Mouse (Mus musculus) forebrain, embryonic 11.5 days (tissue): ENCODE data around the gene Cct2. TPM values are rescaled to one million over a fixed set of nuclear protein-coding genes. Genes with fewer than 3 reads are reported as not detected.
"Not testable (repeated sequence)": the region's sequence is repeated elsewhere in the genome, so short reads cannot be mapped to it uniquely, and the experiment has no call there.

Source experiments
- ATAC-seq: fragments of 200-750 bp; cut with Nextera tagmentation; replicated peaks from 2 replicates; pipeline ENCODE4 v1.8.0; 2017; ENCODE audit warnings: moderate TSS enrichment; ENCODE audit not compliant: low FRiP score
- DNase-seq: peaks from one replicate; pipeline ENCODE4 v3.0.0-alpha.2; 2017; ENCODE audit warnings: low spot score
- H3K27ac ChIP-seq: fragments of 300-500 bp; sonication (generic); 2 replicates; pipeline ENCODE4 v1.5.1; 2014; ENCODE audit warnings: low read depth, low read length
- H3K27me3 ChIP-seq: fragments of 300-500 bp; sonication (generic); 2 replicates; pipeline ENCODE4 v1.6.1; 2014; ENCODE audit warnings: mild to moderate bottlenecking, low read length, mixed read lengths; ENCODE audit not compliant: control insufficient read depth, insufficient read depth
- H3K36me3 ChIP-seq: fragments of 300-500 bp; sonication (generic); 2 replicates; pipeline ENCODE4 v1.6.1; 2014; ENCODE audit warnings: mild to moderate bottlenecking, low read length, moderate library complexity, mixed read lengths; ENCODE audit not compliant: control insufficient read depth, insufficient read depth
- H3K4me1 ChIP-seq: fragments of 300-500 bp; sonication (generic); replicated peaks from 2 replicates; pipeline ENCODE4 v1.6.1; 2014; ENCODE audit warnings: low read length, mixed read lengths; ENCODE audit not compliant: control insufficient read depth, insufficient read depth
- H3K4me2 ChIP-seq: fragments of 300-500 bp; sonication (generic); 2 replicates; pipeline ENCODE4 v1.6.1; 2014; ENCODE audit warnings: low read depth, mild to moderate bottlenecking, low read length, moderate library complexity, mixed read lengths; ENCODE audit not compliant: severe bottlenecking
- H3K4me3 ChIP-seq: fragments of 300-500 bp; sonication (generic); 2 replicates; pipeline ENCODE4 v1.5.1; 2014; ENCODE audit warnings: low read depth, low read length
- H3K9ac ChIP-seq: fragments of 300-500 bp; sonication (generic); 2 replicates; pipeline ENCODE4 v1.6.1; 2014; ENCODE audit warnings: low read length
- H3K9me3 ChIP-seq: fragments of 300-500 bp; sonication (generic); 2 replicates; pipeline ENCODE4 v1.6.1; 2016; ENCODE audit warnings: low read length, mixed read lengths; ENCODE audit not compliant: control insufficient read depth
- WGBS: fragments of 180-500 bp; shearing (Covaris S2); extraction: QIAGEN DNeasy Blood & Tissue Kit; methylation state at CpG from one replicate; pipeline ENCODE4 v1.1.7; 2014; 5-methylcytosine and 5-hydroxymethylcytosine counted together
- polyA plus RNA-seq: library from polyadenylated mRNA; unstranded; fragments of >200 nt; fragmentation: Nextera tagmentation; extraction: Ambion mirVana; gene quantifications from 2 replicates; pipeline ENCODE4 v1.2.1, GENCODE M21; 2014

Cct2 gene
- polyA plus RNA-seq, 1 experiment from 2014 or later = 294 TPM

GRCm38 (mm10) chr10:117045175-117046056, 18.2 kb downstream of the Cct2 start, which contains the start of gene Lrrc10:
Gene Lrrc10, plus strand, starts transcription at chr10:117045341.
- ATAC-seq = no peak
- peak within 1 kb of the TSS; percentile 7; the same call in 1 of the 2 replicates for H3K9ac ChIP-seq
- no peak for DNase-seq
- no peaks in the 10 kb centered on the region for H3K9me3 ChIP-seq
- H3K4me1 ChIP-seq = no peaks in the 10 kb centered on the region
- WGBS = 54% methylated on average over 40 of the region's 40 CpGs
- H3K36me3 ChIP-seq = peaks cover 4% of the 10 kb centered on the region; the same call in 1 of the 2 replicates
- H3K4me3 ChIP-seq = no peak within 1 kb of the TSS
- H3K4me2 ChIP-seq = 0 out of 2 replicates have a peak within 1 kb of the TSS, but pooled peaks have one; percentile 2
- no peak within 1 kb of the TSS for H3K27ac ChIP-seq
- H3K27me3 ChIP-seq = no peaks in the 10 kb centered on the region

GRCm38 (mm10) chr10:117043497-117044166, 20.0 kb downstream of the Cct2 start:
- H3K9ac ChIP-seq, H3K4me2 ChIP-seq, ATAC-seq, H3K4me1 ChIP-seq, H3K27me3 ChIP-seq, DNase-seq, H3K4me3 ChIP-seq, H3K36me3 ChIP-seq, H3K27ac ChIP-seq, H3K9me3 ChIP-seq: not testable (repeated sequence)
- WGBS = 55% methylated on average over 13 of the region's 16 CpGs

GRCm38 (mm10) chr10:117042295-117042694, 21.3 kb downstream of the Cct2 start:
- Histone ChIP-seq H3K27me3 (no peaks in the 10 kb centered on the region), H3K9me3 (no peaks in the 10 kb centered on the region), H3K4me3 (no peak overlapping the region), H3K27ac (no peak overlapping the region), H3K36me3 (no peaks in the 10 kb centered on the region), H3K4me1 (no peaks in the 10 kb centered on the region), H3K4me2 (no peak overlapping the region), H3K9ac (no peak overlapping the region)
- DNase-seq (no peak), ATAC-seq (no peak)
- WGBS = 87% methylated on average over 14 of the region's 14 CpGs

GRCm38 (mm10) chr10:117040355-117040754, 23.3 kb downstream of the Cct2 start:
- no peaks in the 10 kb centered on the region for H3K9me3 ChIP-seq
- H3K4me3 ChIP-seq = no peak overlapping the region
- H3K27me3 ChIP-seq = no peaks in the 10 kb centered on the region
- no peak for DNase-seq
- 66% methylated on average over 6 of the region's 6 CpGs for WGBS
- H3K4me1 ChIP-seq = no peaks in the 10 kb centered on the region
- H3K4me2 ChIP-seq = no peak overlapping the region
- no peaks in the 10 kb centered on the region for H3K36me3 ChIP-seq
- no peak for ATAC-seq
- no peak overlapping the region for H3K9ac ChIP-seq
- H3K27ac ChIP-seq = no peak overlapping the region

GRCm38 (mm10) chr10:117033785-117034184, 29.8 kb downstream of the Cct2 start:
- no peaks in the 10 kb centered on the region for H3K9me3 ChIP-seq
- no peaks in the 10 kb centered on the region for H3K4me1 ChIP-seq
- no peak overlapping the region for H3K27ac ChIP-seq
- DNase-seq (peak; percentile 83), ATAC-seq (no peak)
- no peak overlapping the region for H3K4me3 ChIP-seq
- no peaks in the 10 kb centered on the region for H3K27me3 ChIP-seq
- no peak overlapping the region for H3K9ac ChIP-seq
- WGBS = 36% methylated on average over 8 of the region's 8 CpGs
- H3K36me3 ChIP-seq = no peaks in the 10 kb centered on the region
- H3K4me2 ChIP-seq = no peak overlapping the region

GRCm38 (mm10) chr10:117031160-117031559, 32.5 kb downstream of the Cct2 start:
- H3K4me2 ChIP-seq = no peak overlapping the region
- no peaks in the 10 kb centered on the region for H3K4me1 ChIP-seq
- ATAC-seq (no peak), DNase-seq (no peak)
- H3K9me3 ChIP-seq = no peaks in the 10 kb centered on the region
- no peak overlapping the region for H3K27ac ChIP-seq
- H3K27me3 ChIP-seq = no peaks in the 10 kb centered on the region
- no peaks in the 10 kb centered on the region for H3K36me3 ChIP-seq
- H3K9ac ChIP-seq = no peak overlapping the region
- WGBS = 91% methylated on average over 3 of the region's 3 CpGs
- H3K4me3 ChIP-seq = no peak overlapping the region

- no peak for ATAC-seq
- 84% methylated on average over 8 of the region's 8 CpGs for WGBS
- Histone ChIP-seq H3K9ac (no peak overlapping the region), H3K4me2 (no peak overlapping the region), H3K27ac (no peak overlapping the region), H3K9me3 (no peaks in the 10 kb centered on the region), H3K4me1 (no peaks in the 10 kb centered on the region), H3K27me3 (peaks cover 4% of the 10 kb centered on the region; the same call in 1 of the 2 replicates), H3K36me3 (no peaks in the 10 kb centered on the region), H3K4me3 (no peak overlapping the region)
- DNase-seq = no peak
Measured at GRCm38 (mm10) chr10:117026176-117026575, 37.4 kb downstream of the Cct2 start.

GRCm38 (mm10) chr10:117025776-117026175, 37.8 kb downstream of the Cct2 start:
- not testable (repeated sequence) for DNase-seq, H3K27ac ChIP-seq, H3K4me3 ChIP-seq, H3K27me3 ChIP-seq, H3K9ac ChIP-seq, H3K4me2 ChIP-seq, H3K9me3 ChIP-seq, ATAC-seq, H3K4me1 ChIP-seq, H3K36me3 ChIP-seq
